Comparison of ENCODE assay signal across 12 mouse cellular contexts in genomic region chr4:87329136-87329535, GRCm38 (mm10).
"Had no signal": no experiment of that assay in that cellular context is flagged by ENCODE, and none has a peak within 500 bp of the region (broad histone marks: within the 10 kb centered on the region; RNA-seq: fewer than 3 reads in every experiment).

No protein-coding gene starts in this region.

- H3K4me3 ChIP-seq: left cerebral cortex, adult 2 months; limb, embryonic 15.5 days; liver, embryonic 12.5 days; midbrain, embryonic 15.5 days had no signal

- H3K36me3 ChIP-seq: limb, embryonic 15.5 days; liver, embryonic 12.5 days; midbrain, embryonic 15.5 days had no signal

- H3K27me3 ChIP-seq: limb, embryonic 15.5 days; liver, embryonic 12.5 days; midbrain, embryonic 15.5 days had no signal

- H3K4me1 ChIP-seq: limb, embryonic 15.5 days; liver, embryonic 12.5 days; midbrain, embryonic 15.5 days had no signal

- ATAC-seq: liver, embryonic 12.5 days; midbrain, embryonic 15.5 days had no signal

- H3K9me3 ChIP-seq: limb, embryonic 15.5 days; liver, embryonic 12.5 days; midbrain, embryonic 15.5 days had no signal

- H3K4me2 ChIP-seq: limb, embryonic 15.5 days; liver, embryonic 12.5 days; lung, embryonic 14.5 days; midbrain, embryonic 11.5 days; midbrain, embryonic 15.5 days had no signal

- DNase-seq: kidney, postnatal 10 days; kidney, postnatal 4 days; lung, embryonic 14.5 days; lung, postnatal 10 days; lung, postnatal 4 days; thymus, postnatal 4 days had no signal

- H3K9ac ChIP-seq: limb, embryonic 15.5 days; liver, embryonic 12.5 days; lung, embryonic 14.5 days; midbrain, embryonic 15.5 days had no signal

- H3K27ac ChIP-seq: left cerebral cortex, adult 2 months; limb, embryonic 15.5 days; liver, embryonic 12.5 days; midbrain, embryonic 15.5 days; stomach, postnatal 0 days had no signal
